Mouse (Mus musculus): ENCODE data around the gene Olfr1371. TPM values are rescaled to one million over a fixed set of nuclear protein-coding genes. Genes with fewer than 3 reads are reported as not detected.
A peak's percentile ranks its signal among the peaks of the same experiment; 100 is the strongest.
"Not testable (repeated sequence)": the region's sequence is repeated elsewhere in the genome, so short reads cannot be mapped to it uniquely, and the experiment has no call there.

Olfr1371 gene
- polyA plus RNA-seq, 1 experiment from 2014 or later: not detected

DNA sequence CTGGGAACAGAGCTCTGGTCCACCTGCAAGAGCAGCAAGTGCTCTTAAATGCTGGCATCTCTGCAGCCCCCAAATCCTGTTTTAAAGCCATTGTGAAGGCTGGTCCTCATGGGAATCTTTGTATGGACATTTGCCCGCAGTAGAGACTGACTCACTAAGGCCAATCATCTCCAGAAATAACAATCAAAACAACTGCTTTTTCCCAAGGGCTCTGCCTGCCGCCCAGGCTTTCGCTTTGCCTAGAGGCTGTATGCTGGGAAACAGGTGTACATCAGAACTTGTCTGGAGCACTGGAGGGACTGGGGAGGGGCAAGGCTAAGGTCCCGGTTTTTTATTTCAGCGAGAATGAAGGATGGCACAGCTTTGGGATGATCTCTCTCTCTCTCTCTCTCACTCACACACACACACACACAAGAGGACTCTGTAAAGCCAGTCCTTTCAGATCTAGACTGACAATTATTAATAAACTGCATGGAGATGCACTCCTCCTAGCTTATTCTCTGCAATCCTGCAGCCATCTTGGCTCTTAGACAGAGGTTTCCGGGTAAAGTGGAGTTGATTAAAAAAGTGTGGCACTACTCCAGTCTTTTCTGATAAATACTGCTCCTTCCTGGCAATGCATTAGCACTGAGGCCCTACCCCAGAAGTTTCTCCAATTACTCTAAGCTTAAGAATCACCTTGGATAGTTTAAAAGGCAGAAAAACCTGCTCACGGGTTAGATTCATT lies 15.1 kb upstream of the Olfr1371 start:
- Histone ChIP-seq H3K4me1 (ENCODE audit: control insufficient read depth, insufficient read depth, low read length) (peaks cover 11% of the 10 kb centered on the region), H3K4me2 (ENCODE audit: low read length) (no peak overlapping the region), H3K27me3 (replicated peaks; ENCODE audit: control insufficient read depth, insufficient read depth, low read length) (no peaks in the 10 kb centered on the region), H3K36me3 (ENCODE audit: control insufficient read depth, insufficient read depth, low read length) (no peaks in the 10 kb centered on the region), H3K27ac (ENCODE audit: low read depth, low read length) (no peak overlapping the region), H3K9ac (ENCODE audit: low read length) (no peak overlapping the region), H3K4me3 (ENCODE audit: low read depth, low read length) (no peak overlapping the region), H3K9me3 (replicated peaks; ENCODE audit: control insufficient read depth, low read length) (no peaks in the 10 kb centered on the region)
- 84% methylated on average over 7 of the region's 7 CpGs for WGBS
- ATAC-seq: no peak
- no peak for DNase-seq (ENCODE audit: low spot score)

DNA sequence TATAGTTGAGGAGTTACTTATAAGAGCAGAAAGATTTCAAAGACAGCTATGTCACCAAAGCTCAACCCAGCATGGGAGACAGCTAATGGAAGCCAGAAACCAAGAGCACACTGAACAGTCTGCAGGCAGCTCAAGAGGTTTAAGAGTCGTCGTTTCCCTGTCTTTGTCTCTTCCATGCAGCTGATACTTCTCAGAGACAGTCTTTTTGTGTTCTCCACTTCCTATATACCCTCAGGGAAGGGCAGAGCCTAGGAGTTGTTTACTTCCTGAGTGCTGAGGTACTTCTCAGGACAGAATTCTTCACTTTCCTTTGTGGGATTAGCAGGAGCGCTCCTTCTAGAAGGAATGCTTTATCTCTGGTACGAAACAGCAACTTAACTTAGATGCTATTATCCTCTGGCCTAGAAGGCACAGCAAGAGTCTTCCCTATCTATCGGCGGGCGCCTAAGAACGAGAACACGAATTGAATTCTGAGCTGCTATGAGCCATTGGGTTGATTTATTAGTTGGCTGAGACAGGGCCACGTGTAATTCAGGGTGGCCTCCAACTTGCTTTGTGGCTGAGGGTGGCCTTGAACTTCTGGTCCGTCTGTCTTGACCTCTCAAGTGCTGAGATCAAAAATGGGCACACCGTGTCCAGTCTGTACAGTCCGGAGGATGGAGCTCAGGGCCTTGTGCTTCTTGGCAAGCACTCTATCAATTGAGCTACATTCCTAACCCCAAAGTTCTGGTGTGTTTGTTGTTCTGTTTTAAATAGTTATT lies 13.9 kb upstream of the Olfr1371 start:
- H3K9ac ChIP-seq (ENCODE audit: low read length): no peak overlapping the region
- DNase-seq (ENCODE audit: low spot score) (no peak), ATAC-seq (no peak)
- H3K36me3 ChIP-seq (ENCODE audit: control insufficient read depth, insufficient read depth, low read length): no peaks in the 10 kb centered on the region
- H3K4me1 ChIP-seq (ENCODE audit: control insufficient read depth, insufficient read depth, low read length): peaks cover 5% of the 10 kb centered on the region; the same call in 1 of the 2 replicates
- WGBS: 84% methylated on average over 13 of the region's 13 CpGs
- H3K27me3 ChIP-seq (replicated peaks; ENCODE audit: control insufficient read depth, insufficient read depth, low read length): no peaks in the 10 kb centered on the region
- H3K4me3 ChIP-seq (ENCODE audit: low read depth, low read length): no peak overlapping the region
- no peaks in the 10 kb centered on the region for H3K9me3 ChIP-seq (replicated peaks; ENCODE audit: control insufficient read depth, low read length)
- no peak overlapping the region for H3K4me2 ChIP-seq (ENCODE audit: low read length)
- H3K27ac ChIP-seq (ENCODE audit: low read depth, low read length): no peak overlapping the region

DNA sequence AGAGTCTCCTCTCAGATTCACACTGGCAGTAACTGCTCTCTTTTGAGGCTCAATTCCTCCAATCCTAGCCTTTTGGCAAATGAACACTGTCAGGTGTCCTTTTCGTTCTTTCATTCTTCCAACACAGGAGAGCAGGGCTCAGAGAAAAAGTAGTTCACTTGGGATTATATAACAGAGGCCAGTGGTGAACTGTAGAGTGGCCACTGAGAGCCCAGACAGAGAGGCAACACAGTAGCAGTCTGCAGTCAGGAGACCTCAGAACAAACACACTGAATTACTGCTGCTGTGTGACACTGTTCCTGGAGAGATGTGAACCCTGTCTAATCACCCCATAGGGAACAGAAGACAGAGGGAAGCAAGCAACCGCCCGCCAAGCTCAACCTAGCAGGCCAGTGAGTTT lies 13.3 kb upstream of the Olfr1371 start:
- ATAC-seq: no peak
- no peak overlapping the region for H3K27ac ChIP-seq (ENCODE audit: low read depth, low read length)
- no peaks in the 10 kb centered on the region for H3K27me3 ChIP-seq (replicated peaks; ENCODE audit: control insufficient read depth, insufficient read depth, low read length)
- peaks cover 5% of the 10 kb centered on the region; the same call in 1 of the 2 replicates for H3K4me1 ChIP-seq (ENCODE audit: control insufficient read depth, insufficient read depth, low read length)
- H3K9me3 ChIP-seq (replicated peaks; ENCODE audit: control insufficient read depth, low read length): no peaks in the 10 kb centered on the region
- H3K4me2 ChIP-seq (ENCODE audit: low read length): no peak overlapping the region
- no peak for DNase-seq (ENCODE audit: low spot score)
- H3K9ac ChIP-seq (ENCODE audit: low read length): no peak overlapping the region
- WGBS: 75% methylated on average over 3 of the region's 3 CpGs
- no peak overlapping the region for H3K4me3 ChIP-seq (ENCODE audit: low read depth, low read length)
- no peaks in the 10 kb centered on the region for H3K36me3 ChIP-seq (ENCODE audit: control insufficient read depth, insufficient read depth, low read length)

DNA sequence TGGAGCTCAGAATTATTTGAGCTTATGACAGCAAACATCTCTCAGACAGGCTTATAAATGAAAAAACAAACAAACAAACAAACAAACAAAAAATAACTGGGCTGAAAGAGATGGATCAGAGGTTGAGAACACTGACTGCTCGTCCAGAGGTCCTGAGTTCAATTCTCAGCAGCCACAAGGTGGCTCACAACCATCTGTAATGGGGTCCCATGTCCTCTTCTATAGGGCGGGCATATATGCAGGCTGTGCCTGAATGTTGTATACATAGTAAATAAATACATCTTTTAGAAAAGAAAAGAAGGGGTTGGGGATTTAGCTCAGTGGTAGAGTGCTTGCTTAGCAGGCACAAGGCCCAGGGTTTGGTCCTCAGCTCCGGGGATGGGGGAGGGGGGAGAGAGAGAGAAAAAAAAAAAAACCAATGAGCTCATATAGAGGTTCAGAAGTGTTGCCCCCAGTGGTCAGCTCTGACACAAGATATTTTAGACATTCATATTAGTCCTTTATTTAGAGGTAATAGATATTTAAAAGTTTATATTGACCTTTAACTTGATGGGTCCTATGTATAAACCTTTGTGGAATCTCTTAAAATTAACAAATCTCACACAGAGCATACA lies 12.3 kb upstream of the Olfr1371 start:
- WGBS: 59% methylated on average over 3 of the region's 3 CpGs
- H3K27me3 ChIP-seq (replicated peaks; ENCODE audit: control insufficient read depth, insufficient read depth, low read length): no peaks in the 10 kb centered on the region
- no peak overlapping the region for H3K27ac ChIP-seq (ENCODE audit: low read depth, low read length)
- no peak overlapping the region for H3K4me2 ChIP-seq (ENCODE audit: low read length)
- H3K9me3 ChIP-seq (replicated peaks; ENCODE audit: control insufficient read depth, low read length): no peaks in the 10 kb centered on the region
- no peak overlapping the region for H3K4me3 ChIP-seq (ENCODE audit: low read depth, low read length)
- peaks cover 4% of the 10 kb centered on the region; the same call in 1 of the 2 replicates for H3K4me1 ChIP-seq (ENCODE audit: control insufficient read depth, insufficient read depth, low read length)
- H3K36me3 ChIP-seq (ENCODE audit: control insufficient read depth, insufficient read depth, low read length): no peaks in the 10 kb centered on the region
- H3K9ac ChIP-seq (ENCODE audit: low read length): no peak overlapping the region
- ATAC-seq (no peak), DNase-seq (ENCODE audit: low spot score) (no peak)

DNA sequence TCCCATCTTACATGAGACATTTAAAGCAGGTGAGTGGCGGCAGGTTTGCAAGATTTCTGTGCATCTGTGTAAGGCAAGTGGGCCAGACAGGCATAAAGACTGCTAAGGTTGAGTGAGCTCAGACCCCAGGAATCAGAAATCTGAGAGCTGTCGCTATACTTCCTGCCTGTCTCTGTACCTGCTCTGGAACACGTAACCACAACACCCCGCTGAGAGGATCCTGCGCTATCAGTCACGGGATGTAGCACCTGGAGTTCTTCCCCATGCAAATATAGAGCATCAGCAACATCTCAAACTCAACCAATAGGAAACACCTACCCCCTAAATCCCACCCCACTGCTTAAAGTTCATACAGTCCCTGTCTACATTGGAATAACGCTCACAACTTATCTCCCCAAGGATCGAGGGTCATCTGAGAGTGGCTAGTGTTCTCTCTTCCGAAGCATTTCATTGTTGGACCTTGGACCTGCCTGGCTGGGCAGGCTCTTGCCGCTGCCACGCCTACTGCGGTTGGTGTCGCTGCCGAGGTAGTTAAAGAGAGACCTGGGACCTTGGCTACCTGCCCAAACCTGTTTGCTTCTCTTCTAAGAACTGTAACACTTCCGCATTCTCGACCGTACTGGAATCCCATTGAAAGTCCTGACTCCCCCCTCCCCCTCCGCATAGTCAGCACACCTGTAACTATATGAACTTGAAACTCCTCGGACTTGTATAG lies 10.3 kb upstream of the Olfr1371 start:
- Histone ChIP-seq H3K4me3 (ENCODE audit: low read depth, low read length) (no peak overlapping the region), H3K9me3 (replicated peaks; ENCODE audit: control insufficient read depth, low read length) (no peaks in the 10 kb centered on the region), H3K4me1 (ENCODE audit: control insufficient read depth, insufficient read depth, low read length) (no peaks in the 10 kb centered on the region), H3K27ac (ENCODE audit: low read depth, low read length) (no peak overlapping the region), H3K4me2 (ENCODE audit: low read length) (no peak overlapping the region), H3K36me3 (ENCODE audit: control insufficient read depth, insufficient read depth, low read length) (no peaks in the 10 kb centered on the region), H3K9ac (ENCODE audit: low read length) (no peak overlapping the region), H3K27me3 (replicated peaks; ENCODE audit: control insufficient read depth, insufficient read depth, low read length) (no peaks in the 10 kb centered on the region)
- DNase-seq (ENCODE audit: low spot score) (no peak), ATAC-seq (no peak)
- WGBS: 13% methylated on average over 19 of the region's 19 CpGs

DNA sequence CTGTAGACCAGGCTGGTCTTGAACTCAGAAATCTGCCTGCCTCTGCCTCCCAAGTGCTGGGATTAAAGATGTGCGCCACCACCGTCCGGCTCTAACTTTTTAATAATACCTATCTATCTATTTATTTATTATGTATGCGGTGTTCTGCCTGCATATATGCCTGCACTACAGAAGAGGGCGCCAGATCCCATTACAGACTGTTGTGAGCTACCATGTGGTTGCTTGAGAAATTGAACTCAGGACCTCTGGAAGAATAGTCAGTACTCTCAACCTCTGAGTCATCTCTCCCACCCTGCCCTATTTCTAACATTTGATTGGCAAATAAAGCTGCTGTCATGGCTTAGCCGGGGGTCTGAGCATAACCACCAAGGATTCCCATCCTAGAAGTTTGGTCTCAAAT lies 9.1 kb upstream of the Olfr1371 start:
- no peaks in the 10 kb centered on the region for H3K4me1 ChIP-seq (ENCODE audit: control insufficient read depth, insufficient read depth, low read length)
- H3K9ac ChIP-seq (ENCODE audit: low read length): no peak overlapping the region
- H3K4me3 ChIP-seq (ENCODE audit: low read depth, low read length): no peak overlapping the region
- no peak overlapping the region for H3K4me2 ChIP-seq (ENCODE audit: low read length)
- WGBS: 76% methylated on average over 6 of the region's 6 CpGs
- H3K27ac ChIP-seq (ENCODE audit: low read depth, low read length): no peak overlapping the region
- no peaks in the 10 kb centered on the region for H3K27me3 ChIP-seq (replicated peaks; ENCODE audit: control insufficient read depth, insufficient read depth, low read length)
- no peaks in the 10 kb centered on the region for H3K36me3 ChIP-seq (ENCODE audit: control insufficient read depth, insufficient read depth, low read length)
- no peaks in the 10 kb centered on the region for H3K9me3 ChIP-seq (replicated peaks; ENCODE audit: control insufficient read depth, low read length)
- DNase-seq (ENCODE audit: low spot score) (no peak), ATAC-seq (no peak)

DNA sequence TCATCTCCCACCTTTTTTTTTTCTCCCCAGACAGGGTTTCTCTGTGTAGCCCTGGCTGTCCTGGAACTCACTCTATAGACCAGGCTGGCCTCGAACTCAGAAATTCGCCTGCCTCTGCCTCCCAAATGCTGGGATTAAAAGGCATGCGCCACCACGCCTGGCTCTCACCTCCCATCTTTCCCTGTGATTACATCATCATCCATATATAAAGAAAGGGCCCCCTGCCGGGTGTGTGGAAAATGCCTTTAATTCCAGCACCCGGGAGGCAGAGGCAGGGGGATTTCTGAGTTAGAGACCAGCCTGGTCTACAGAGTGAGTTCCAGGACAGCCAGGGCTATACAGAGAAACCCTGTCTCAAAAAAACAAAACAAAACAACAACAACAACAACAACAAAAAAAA lies 8.1 kb upstream of the Olfr1371 start:
- H3K27ac ChIP-seq (ENCODE audit: low read depth, low read length); H3K4me2 ChIP-seq (ENCODE audit: low read length); ATAC-seq; H3K27me3 ChIP-seq (replicated peaks; ENCODE audit: control insufficient read depth, insufficient read depth, low read length); H3K4me1 ChIP-seq (ENCODE audit: control insufficient read depth, insufficient read depth, low read length); H3K4me3 ChIP-seq (ENCODE audit: low read depth, low read length); H3K9ac ChIP-seq (ENCODE audit: low read length); H3K36me3 ChIP-seq (ENCODE audit: control insufficient read depth, insufficient read depth, low read length); DNase-seq (ENCODE audit: low spot score); H3K9me3 ChIP-seq (replicated peaks; ENCODE audit: control insufficient read depth, low read length): not testable (repeated sequence)
- WGBS: 82% methylated on average over 6 of the region's 6 CpGs

DNA sequence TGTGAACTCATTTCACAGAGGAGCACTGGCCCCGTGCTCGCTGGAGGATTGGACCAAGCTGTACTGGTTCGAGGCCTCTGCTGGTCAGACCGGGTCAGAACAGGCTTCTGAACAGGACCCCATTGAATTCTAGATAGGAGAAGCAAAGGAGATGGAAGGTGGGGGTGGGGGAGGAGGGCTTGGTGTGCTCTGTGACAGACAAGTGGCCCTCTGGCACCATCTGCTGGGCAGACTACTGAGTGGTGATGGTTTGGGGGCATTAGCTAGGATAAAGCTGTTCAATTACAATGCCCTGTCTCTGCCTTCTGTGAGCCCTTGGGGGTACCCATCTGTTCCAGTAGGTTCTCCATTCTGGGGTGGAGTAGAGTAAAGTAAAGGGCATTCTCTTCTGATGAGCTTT lies 6.5 kb upstream of the Olfr1371 start:
- H3K9ac ChIP-seq (ENCODE audit: low read length): no peak overlapping the region
- ATAC-seq (peak; percentile 68; the same call in 1 of the 2 replicates), DNase-seq (ENCODE audit: low spot score) (peak; percentile 86)
- no peaks in the 10 kb centered on the region for H3K36me3 ChIP-seq (ENCODE audit: control insufficient read depth, insufficient read depth, low read length)
- no peak overlapping the region for H3K4me3 ChIP-seq (ENCODE audit: low read depth, low read length)
- H3K4me2 ChIP-seq (ENCODE audit: low read length): no peak overlapping the region
- 11% methylated on average over 4 of the region's 4 CpGs for WGBS
- no peak overlapping the region for H3K27ac ChIP-seq (ENCODE audit: low read depth, low read length)
- H3K27me3 ChIP-seq (replicated peaks; ENCODE audit: control insufficient read depth, insufficient read depth, low read length): no peaks in the 10 kb centered on the region
- H3K4me1 ChIP-seq (ENCODE audit: control insufficient read depth, insufficient read depth, low read length): no peaks in the 10 kb centered on the region
- H3K9me3 ChIP-seq (replicated peaks; ENCODE audit: control insufficient read depth, low read length): no peaks in the 10 kb centered on the region
